Mouse (Mus musculus): Measurements from ENCODE around the gene Eif3m.

The Eif3m gene

GRCm38 (mm10) chr2:105016192-105016966 is 501 bp downstream of the Eif3m start:
- DNase-seq (ENCODE audit: low spot score), result no peak

- no peak for DNase-seq (ENCODE audit: low spot score)
These were observed 9.6 kb downstream of the Eif3m start for GRCm38 (mm10) chr2:105007236-105007635.

- DNase-seq (ENCODE audit: low spot score), result no peak
These were observed 20.7 kb downstream of the Eif3m start for GRCm38 (mm10) chr2:104996201-104996600.

GRCm38 (mm10) chr2:104994436-104994835 is 22.4 kb downstream of the Eif3m start:
- no peak for DNase-seq (ENCODE audit: low spot score)

- no peak for DNase-seq (ENCODE audit: low spot score)
These were observed 27.9 kb downstream of the Eif3m start for GRCm38 (mm10) chr2:104988974-104989373.

- DNase-seq (ENCODE audit: low spot score), result no peak
These were observed 31.1 kb downstream of the Eif3m start for GRCm38 (mm10) chr2:104985796-104986195.

GRCm38 (mm10) chr2:104981712-104982111 is 35.2 kb downstream of the Eif3m start:
- no peak for DNase-seq (ENCODE audit: low spot score)

- DNase-seq (ENCODE audit: low spot score), result no peak
These were observed 52.4 kb downstream of the Eif3m start for GRCm38 (mm10) chr2:104964492-104964891.
